Mouse (Mus musculus): ENCODE measurements around the gene Gm20767.
"Not testable (repeated sequence)": the region's sequence is repeated elsewhere in the genome, so short reads cannot be mapped to it uniquely, and the experiment has no call there.

Gm20767 gene

DNA sequence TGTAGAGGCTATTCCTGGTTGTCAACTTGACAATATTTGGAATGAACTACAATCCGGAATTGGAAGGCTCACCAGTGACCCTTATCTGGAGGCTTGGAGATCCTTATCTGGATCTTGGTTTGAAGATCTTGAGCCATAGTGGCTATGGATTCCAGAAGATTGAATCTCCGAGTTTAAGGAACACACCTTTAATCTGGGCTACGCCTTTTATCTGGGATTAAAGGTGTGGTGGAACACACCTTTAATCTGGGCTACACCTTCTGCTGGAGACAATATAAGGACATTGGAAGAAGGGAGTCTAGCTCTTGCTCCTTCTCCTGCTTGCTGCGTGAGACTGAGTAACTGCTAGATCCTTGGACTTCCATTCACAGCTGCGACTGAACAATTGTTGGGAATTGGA, at the start of gene Gm20767:
TSS of gene Gm20767 (plus strand) at position 301 of the 400 bp plus-strand sequence.
- not testable (repeated sequence) for DNase-seq

DNA sequence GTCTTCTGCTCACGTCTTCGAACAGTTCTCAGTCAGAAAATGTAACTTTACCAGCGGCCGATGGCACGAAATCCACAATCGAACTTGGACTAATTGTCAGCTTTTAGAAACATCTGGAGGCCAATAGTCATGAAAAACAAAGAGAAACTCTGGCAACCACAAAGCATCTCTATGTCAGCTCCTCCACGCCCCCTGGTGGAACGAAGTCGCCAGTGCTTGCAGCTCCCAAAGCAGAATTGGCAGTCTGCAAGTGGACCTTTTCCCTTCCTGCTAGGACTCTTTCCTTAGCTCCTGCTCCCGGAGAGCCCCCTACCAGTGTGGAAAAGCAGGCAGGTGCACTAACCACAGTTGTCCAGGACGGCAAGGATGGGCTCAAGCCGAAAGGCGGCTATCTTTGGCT, 47.1 kb upstream of the Gm20767 start:
- not testable (repeated sequence) for DNase-seq

DNA sequence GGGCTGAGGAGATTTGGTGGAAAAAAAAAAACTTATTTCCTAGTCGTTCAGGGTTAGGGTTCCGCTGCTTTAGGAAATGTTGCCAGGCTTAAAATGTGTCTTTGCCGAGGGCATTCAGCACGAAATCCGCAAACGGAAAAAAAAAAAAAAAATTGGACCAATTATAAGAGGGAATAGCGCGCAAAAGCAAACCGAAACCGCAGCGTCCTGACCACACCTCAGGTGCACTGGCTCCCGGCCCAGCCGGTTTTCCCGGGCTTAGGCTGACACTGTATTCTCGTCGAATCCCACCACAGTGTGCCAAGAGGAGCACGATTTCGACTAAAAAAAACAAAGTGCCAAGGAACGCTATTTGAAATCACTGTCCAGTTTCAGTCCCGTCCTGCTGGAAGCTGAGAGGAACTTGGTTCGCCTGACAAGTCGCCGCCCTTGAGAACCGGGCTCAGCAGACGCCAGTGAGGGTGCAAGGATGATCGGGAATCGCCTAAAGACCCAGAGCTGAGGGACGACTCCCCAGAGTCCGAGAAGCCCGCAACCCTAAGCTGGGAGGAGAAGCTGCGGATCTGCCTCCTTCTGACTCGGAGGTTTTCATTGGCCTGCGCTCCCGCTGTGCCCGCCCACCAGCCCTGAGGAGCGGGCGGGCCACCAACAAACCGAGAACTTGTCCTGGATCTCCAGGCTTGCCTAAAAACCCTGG, 43.7 kb upstream of the Gm20767 start:
- DNase-seq = peak; percentile 13

DNA sequence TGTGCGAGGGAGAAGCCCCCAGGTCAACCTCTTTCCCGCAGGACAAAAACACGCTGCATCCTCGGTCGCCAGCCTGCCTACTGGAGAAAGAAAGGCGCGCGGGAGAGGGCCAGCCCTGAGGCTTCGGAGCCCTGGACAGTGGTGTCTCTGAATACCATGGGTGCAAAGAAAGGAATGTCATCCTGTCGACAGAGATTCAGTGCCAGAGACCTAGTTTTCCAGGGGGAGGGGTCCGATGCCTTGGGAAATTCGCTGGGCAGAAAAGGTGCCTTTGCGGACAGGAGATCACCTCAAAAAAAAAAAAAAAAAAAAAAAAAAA, 43.1 kb upstream of the Gm20767 start:
- DNase-seq = not testable (repeated sequence)

DNA sequence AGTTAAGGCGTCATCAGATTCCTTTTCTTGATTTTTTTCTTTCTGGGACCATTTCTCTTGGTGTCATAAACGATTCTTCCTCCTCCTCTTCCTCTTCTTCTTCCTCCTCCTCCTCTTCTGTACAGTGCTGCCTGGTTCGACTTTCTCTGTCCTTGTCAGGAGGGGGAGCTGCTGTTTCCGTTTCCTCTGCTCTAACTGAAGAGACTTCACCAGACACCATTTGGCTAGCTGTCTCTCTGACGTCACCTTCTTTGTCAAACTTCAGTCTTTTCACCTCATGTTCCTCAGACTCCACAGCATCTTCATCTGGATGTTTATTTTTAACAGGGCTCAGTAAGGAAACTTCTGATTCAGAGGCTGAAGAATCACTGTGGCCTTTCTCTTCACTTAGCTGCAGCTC, 40.7 kb upstream of the Gm20767 start:
- not testable (repeated sequence) for DNase-seq

DNA sequence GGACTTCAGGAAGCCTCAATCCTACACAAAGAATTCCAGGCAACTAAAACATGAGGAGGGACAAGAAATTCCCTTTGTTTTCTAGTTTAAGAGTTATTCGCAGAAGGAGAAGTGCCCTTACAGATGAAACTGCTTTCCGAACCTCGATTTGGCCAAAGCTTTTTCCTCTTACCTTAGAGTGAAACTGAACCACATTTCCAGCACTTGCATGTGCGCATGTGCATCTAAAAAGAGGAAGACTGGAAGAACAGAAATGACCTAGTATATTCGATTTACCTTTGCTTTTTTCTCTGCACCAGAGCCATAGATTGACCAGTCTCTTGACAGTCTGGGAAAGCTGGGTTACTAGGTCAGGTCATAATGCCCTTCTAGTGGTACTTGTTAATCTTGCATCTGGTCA, 33.5 kb upstream of the Gm20767 start:
- DNase-seq = not testable (repeated sequence)

DNA sequence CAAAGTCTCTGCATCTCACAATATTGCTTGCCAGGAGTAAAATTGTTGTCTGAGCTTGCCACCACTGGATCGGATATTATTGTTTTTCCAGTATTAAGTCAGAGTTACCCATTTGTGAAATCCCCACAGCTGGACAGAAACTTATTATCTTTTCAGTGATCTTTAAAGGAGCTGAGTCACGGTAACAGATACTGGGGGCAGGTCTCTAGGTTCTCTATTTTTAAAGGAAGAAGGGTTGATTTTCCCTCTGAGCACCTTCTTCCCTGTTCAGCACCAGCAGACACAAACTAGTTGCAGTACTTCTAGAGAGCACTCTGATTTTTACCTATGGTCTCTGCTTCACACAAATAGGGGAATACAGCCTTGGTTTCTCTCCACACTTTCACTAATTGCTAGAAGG, 33.0 kb upstream of the Gm20767 start:
- not testable (repeated sequence) for DNase-seq

- DNase-seq = not testable (repeated sequence)
Measured at GRCm38 (mm10) chr13:120142348-120142747, 2.3 kb downstream of the Gm20767 start.

GRCm38 (mm10) chr13:120149660-120150407, 9.8 kb downstream of the Gm20767 start:
- not testable (repeated sequence) for DNase-seq

DNA sequence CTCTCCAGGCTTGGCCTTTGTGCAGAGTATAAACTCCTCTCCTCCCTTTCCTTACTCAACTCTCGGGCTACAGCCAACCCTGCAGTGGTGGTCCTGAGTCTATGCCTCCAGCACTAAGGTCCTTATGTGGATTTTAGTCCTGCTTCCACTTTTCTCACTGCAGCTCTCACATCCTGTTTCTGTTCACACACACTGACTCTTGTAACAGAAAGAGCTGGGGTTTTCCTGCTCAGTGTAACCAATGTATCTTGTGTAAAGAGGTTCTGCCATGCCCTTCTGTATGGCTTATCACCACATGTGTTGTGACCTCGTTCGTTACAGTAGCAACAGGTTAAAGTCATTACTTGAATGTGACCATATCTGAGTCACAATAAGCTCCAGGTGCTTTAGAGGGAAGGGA, 10.5 kb downstream of the Gm20767 start:
- not testable (repeated sequence) for DNase-seq

DNA sequence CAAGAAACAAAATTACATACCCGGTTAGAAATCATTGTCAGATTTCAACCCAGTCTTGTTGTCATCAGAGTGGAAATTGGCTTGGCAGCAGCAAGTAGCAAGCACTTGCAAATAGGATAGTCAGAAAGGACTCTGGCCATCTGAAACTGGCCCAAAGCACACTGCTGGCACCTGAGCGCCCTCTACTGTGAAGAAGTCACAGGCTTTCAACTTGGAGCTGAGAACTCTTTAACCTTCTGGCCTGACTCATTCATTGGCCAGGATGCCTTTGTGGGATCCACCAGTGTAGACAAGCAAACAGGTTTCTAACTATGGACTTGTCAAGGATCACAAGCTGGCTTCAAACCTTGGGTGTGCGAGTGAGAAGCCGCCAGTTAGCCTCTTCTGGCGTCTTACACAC, 28.3 kb downstream of the Gm20767 start:
- peak; percentile 25 for DNase-seq

GRCm38 (mm10) chr13:120172133-120172532, 32.1 kb downstream of the Gm20767 start, which contains the start of gene Gm21818:
Gm21818 (plus strand) TSS chr13:120172433.
- not testable (repeated sequence) for DNase-seq

DNA sequence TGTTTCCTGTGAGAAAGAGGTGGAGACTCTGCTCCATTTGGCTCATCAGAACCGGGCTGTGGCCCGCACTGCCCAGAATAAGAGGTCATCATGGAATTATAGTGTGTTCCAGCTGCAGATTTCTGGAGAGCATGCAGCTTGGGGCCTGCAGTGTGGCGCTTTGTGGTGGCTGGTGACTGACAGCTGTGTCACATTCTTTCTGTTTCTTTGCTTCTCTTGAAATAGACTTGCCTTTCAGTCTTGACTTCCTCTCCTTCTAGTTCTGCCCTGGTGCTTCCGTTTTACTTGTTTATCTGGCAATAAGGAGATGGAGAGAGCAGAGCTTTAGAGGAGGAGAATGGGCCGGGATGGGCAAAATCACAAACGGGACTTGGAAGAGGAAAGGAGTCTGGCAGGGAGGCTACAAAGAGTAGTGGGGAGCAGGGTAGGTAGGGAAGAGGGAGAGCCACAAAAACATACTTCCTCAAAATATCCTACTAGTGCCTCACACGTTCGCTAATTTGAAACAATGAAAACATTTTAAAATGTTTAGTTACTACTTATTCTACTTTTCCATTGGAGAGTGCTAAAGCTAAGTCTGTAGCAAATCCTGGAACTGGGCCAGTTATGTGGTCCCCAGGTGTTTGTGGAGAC, 56.3 kb downstream of the Gm20767 start:
- not testable (repeated sequence) for DNase-seq
